Mouse (Mus musculus): ENCODE measurements around the gene Cep152. TPM values are rescaled to one million over a fixed set of nuclear protein-coding genes. Genes with fewer than 3 reads are reported as not detected.

Cep152 gene
- polyA plus RNA-seq (2012; rRNA removed) = 1.2 TPM in 2 replicates

GRCm38 (mm10) chr2:125624837-125625351 lies at the start of gene Cep152:
Cep152 (minus strand) TSS chr2:125625113.
- DNase-seq (ENCODE audit: low read depth) = peak; percentile 56

GRCm38 (mm10) chr2:125672957-125673631 lies 48.2 kb upstream of the Cep152 start, which contains the start of gene Eid1:
Eid1 (plus strand) TSS chr2:125673095.
- DNase-seq (ENCODE audit: low read depth) = no peak

GRCm38 (mm10) chr2:125672568-125672956 lies 47.6 kb upstream of the Cep152 start:
- no peak for DNase-seq (ENCODE audit: low read depth)

GRCm38 (mm10) chr2:125670846-125671245 lies 45.9 kb upstream of the Cep152 start:
- no peak for DNase-seq (ENCODE audit: low read depth)

GRCm38 (mm10) chr2:125667721-125668120 lies 42.8 kb upstream of the Cep152 start:
- DNase-seq (ENCODE audit: low read depth) = no peak

GRCm38 (mm10) chr2:125667184-125667583 lies 42.3 kb upstream of the Cep152 start:
- no peak for DNase-seq (ENCODE audit: low read depth)

- DNase-seq (ENCODE audit: low read depth) = no peak
These were observed 41.8 kb upstream of the Cep152 start for GRCm38 (mm10) chr2:125666668-125667067.

- no peak for DNase-seq (ENCODE audit: low read depth)
These were observed 41.0 kb upstream of the Cep152 start for GRCm38 (mm10) chr2:125665909-125666308.

GRCm38 (mm10) chr2:125665213-125665612 lies 40.3 kb upstream of the Cep152 start:
- DNase-seq (ENCODE audit: low read depth) = no peak

GRCm38 (mm10) chr2:125662517-125662916 lies 37.6 kb upstream of the Cep152 start:
- DNase-seq (ENCODE audit: low read depth) = no peak

- no peak for DNase-seq (ENCODE audit: low read depth)
These were observed 36.2 kb upstream of the Cep152 start for GRCm38 (mm10) chr2:125661156-125661555.

- DNase-seq (ENCODE audit: low read depth) = no peak
These were observed 35.7 kb upstream of the Cep152 start for GRCm38 (mm10) chr2:125660537-125661130.

GRCm38 (mm10) chr2:125659823-125660536 lies 35.1 kb upstream of the Cep152 start:
- DNase-seq (ENCODE audit: low read depth) = no peak

- DNase-seq (ENCODE audit: low read depth) = no peak
These were observed 30.5 kb upstream of the Cep152 start for GRCm38 (mm10) chr2:125655391-125655790.

- DNase-seq (ENCODE audit: low read depth) = no peak
These were observed 28.4 kb upstream of the Cep152 start for GRCm38 (mm10) chr2:125653286-125653685.

GRCm38 (mm10) chr2:125651563-125651962 lies 26.6 kb upstream of the Cep152 start:
- no peak for DNase-seq (ENCODE audit: low read depth)

- DNase-seq (ENCODE audit: low read depth) = no peak
These were observed 25.9 kb upstream of the Cep152 start for GRCm38 (mm10) chr2:125650742-125651352.

- DNase-seq (ENCODE audit: low read depth) = no peak
These were observed 25.1 kb upstream of the Cep152 start for GRCm38 (mm10) chr2:125650038-125650437.

- DNase-seq (ENCODE audit: low read depth) = no peak
These were observed 20.0 kb upstream of the Cep152 start for GRCm38 (mm10) chr2:125644912-125645311.

GRCm38 (mm10) chr2:125637331-125637730 lies 12.4 kb upstream of the Cep152 start:
- no peak for DNase-seq (ENCODE audit: low read depth)

GRCm38 (mm10) chr2:125630010-125630409 lies 5.1 kb upstream of the Cep152 start:
- DNase-seq (ENCODE audit: low read depth) = no peak

GRCm38 (mm10) chr2:125628487-125628886 lies 3.6 kb upstream of the Cep152 start:
- no peak for DNase-seq (ENCODE audit: low read depth)

Measured in gonadal fat pad, adult 2 months (tissue).